Mouse (Mus musculus): ENCODE results near the gene Adprhl1. TPM values are rescaled to one million over a fixed set of nuclear protein-coding genes. Genes with fewer than 3 reads are reported as not detected.

The Adprhl1 gene
- polyA plus RNA-seq, 1 experiment from 2014 or later, result 0.31 TPM

GRCm38 (mm10) chr8:13267566-13267965, 13.6 kb upstream of the Adprhl1 start:
- no peak overlapping the region for H3K4me3 ChIP-seq (replicated peaks)
- no peaks in the 10 kb centered on the region for H3K27me3 ChIP-seq
- H3K4me2 ChIP-seq, result no peak overlapping the region
- WGBS, result 84% methylated on average over 2 of the region's 2 CpGs
- H3K4me1 ChIP-seq (replicated peaks), result no peaks in the 10 kb centered on the region
- H3K9ac ChIP-seq (replicated peaks), result no peak overlapping the region
- no peaks in the 10 kb centered on the region for H3K9me3 ChIP-seq
- no peak for ATAC-seq (ENCODE audit: insufficient number of reproducible peaks, insufficient read depth, low FRiP score, low TSS enrichment, low read depth)
- no peak overlapping the region for H3K27ac ChIP-seq
- peaks cover 45% of the 10 kb centered on the region for H3K36me3 ChIP-seq

DNA sequence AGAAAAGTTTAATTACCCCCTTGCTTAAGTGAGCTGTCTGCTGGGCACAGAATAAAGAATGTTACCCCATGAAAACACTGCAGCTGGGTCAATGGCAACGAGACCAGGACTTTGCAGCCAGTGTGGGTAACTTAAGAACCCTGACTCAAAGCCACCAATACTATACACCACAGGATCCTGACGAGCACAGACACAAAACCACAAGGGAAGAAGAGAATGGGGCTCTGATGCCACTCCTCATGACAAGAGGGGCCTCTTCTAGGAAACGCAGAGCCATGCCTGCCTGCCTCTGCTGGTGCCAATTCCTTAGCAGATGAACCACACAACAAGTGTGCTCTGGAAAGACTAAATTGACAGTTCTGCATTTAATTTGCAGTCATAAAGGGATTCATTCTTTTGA, 9.4 kb upstream of the Adprhl1 start:
- WGBS, result 74% methylated on average over 3 of the region's 3 CpGs
- Histone ChIP-seq H3K36me3 (peaks cover 33% of the 10 kb centered on the region), H3K9ac (replicated peaks) (no peak overlapping the region), H3K4me1 (replicated peaks) (no peaks in the 10 kb centered on the region), H3K27me3 (no peaks in the 10 kb centered on the region), H3K27ac (no peak overlapping the region), H3K4me3 (replicated peaks) (no peak overlapping the region), H3K9me3 (no peaks in the 10 kb centered on the region), H3K4me2 (no peak overlapping the region)
- ATAC-seq (ENCODE audit: insufficient number of reproducible peaks, insufficient read depth, low FRiP score, low TSS enrichment, low read depth), result no peak

GRCm38 (mm10) chr8:13253413-13253812, 549 bp downstream of the Adprhl1 start:
- Histone ChIP-seq H3K9me3 (no peaks in the 10 kb centered on the region), H3K4me1 (replicated peaks) (peaks cover 5% of the 10 kb centered on the region), H3K27me3 (peaks cover 9% of the 10 kb centered on the region; the same call in 1 of the 2 replicates), H3K27ac (no peak overlapping the region), H3K36me3 (peaks cover 24% of the 10 kb centered on the region), H3K4me2 (no peak overlapping the region), H3K9ac (replicated peaks) (no peak overlapping the region), H3K4me3 (replicated peaks) (no peak overlapping the region)
- ATAC-seq (ENCODE audit: insufficient number of reproducible peaks, insufficient read depth, low FRiP score, low TSS enrichment, low read depth), result no peak
- 73% methylated on average over 5 of the region's 5 CpGs for WGBS

- no peak for ATAC-seq (ENCODE audit: insufficient number of reproducible peaks, insufficient read depth, low FRiP score, low TSS enrichment, low read depth)
- WGBS, result 90% methylated on average over 13 of the region's 13 CpGs
- no peak overlapping the region for H3K27ac ChIP-seq
These were observed 1.1 kb downstream of the Adprhl1 start for GRCm38 (mm10) chr8:13252837-13253236.

DNA sequence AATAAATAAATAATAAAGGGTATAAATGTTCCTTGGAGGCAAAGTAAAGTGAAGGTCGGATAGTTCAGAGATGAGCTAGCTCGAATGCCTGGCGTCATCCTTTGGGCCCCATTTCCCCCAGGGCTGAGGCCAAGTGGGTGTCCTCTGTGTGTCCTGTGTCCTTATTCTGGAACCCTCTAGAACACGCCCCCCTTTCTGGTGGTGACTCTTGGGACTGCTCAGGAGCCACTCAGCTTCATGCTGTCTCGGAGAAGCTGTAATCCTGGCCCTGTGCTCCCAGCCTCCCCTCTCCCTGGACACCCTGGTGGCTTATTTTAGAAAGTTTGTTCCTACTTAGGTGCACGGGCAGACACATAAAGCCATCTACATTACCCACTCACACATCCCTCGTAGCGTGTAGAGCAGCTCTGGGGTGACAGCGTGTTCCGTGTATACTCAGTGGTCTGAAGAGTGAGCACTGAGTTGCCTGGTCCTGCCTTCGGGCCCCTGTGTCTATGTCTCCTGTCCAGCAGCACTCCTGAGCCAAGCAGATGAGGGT, 9.6 kb downstream of the Adprhl1 start:
- H3K36me3 ChIP-seq, result no peaks in the 10 kb centered on the region
- ATAC-seq (ENCODE audit: insufficient number of reproducible peaks, insufficient read depth, low FRiP score, low TSS enrichment, low read depth), result no peak
- no peak overlapping the region for H3K27ac ChIP-seq
- no peak overlapping the region for H3K9ac ChIP-seq (replicated peaks)
- H3K4me2 ChIP-seq, result no peak overlapping the region
- H3K27me3 ChIP-seq, result peaks cover 3% of the 10 kb centered on the region; the same call in 1 of the 2 replicates
- no peak overlapping the region for H3K4me3 ChIP-seq (replicated peaks)
- 86% methylated on average over 11 of the region's 11 CpGs for WGBS
- H3K9me3 ChIP-seq, result no peaks in the 10 kb centered on the region
- H3K4me1 ChIP-seq (replicated peaks), result no peaks in the 10 kb centered on the region

More at GRCm38 (mm10) chr8:13252837-13253236, 1.1 kb downstream of the Adprhl1 start:
- Histone ChIP-seq H3K4me3 (replicated peaks) (no peak overlapping the region), H3K9ac (replicated peaks) (no peak overlapping the region), H3K36me3 (peaks cover 18% of the 10 kb centered on the region), H3K27me3 (peaks cover 9% of the 10 kb centered on the region), H3K4me1 (replicated peaks) (peaks cover 5% of the 10 kb centered on the region), H3K9me3 (no peaks in the 10 kb centered on the region), H3K4me2 (no peak overlapping the region)

- WGBS, result 79% methylated on average over 10 of the region's 10 CpGs
- Histone ChIP-seq H3K4me1 (replicated peaks) (no peaks in the 10 kb centered on the region), H3K4me3 (replicated peaks) (no peak overlapping the region), H3K9me3 (no peaks in the 10 kb centered on the region), H3K27ac (no peak overlapping the region), H3K27me3 (no peaks in the 10 kb centered on the region; the same call in 1 of the 2 replicates), H3K4me2 (no peak overlapping the region), H3K9ac (replicated peaks) (no peak overlapping the region), H3K36me3 (no peaks in the 10 kb centered on the region)
- ATAC-seq (ENCODE audit: insufficient number of reproducible peaks, insufficient read depth, low FRiP score, low TSS enrichment, low read depth), result no peak
These were observed 10.7 kb downstream of the Adprhl1 start for GRCm38 (mm10) chr8:13242985-13243870.

DNA sequence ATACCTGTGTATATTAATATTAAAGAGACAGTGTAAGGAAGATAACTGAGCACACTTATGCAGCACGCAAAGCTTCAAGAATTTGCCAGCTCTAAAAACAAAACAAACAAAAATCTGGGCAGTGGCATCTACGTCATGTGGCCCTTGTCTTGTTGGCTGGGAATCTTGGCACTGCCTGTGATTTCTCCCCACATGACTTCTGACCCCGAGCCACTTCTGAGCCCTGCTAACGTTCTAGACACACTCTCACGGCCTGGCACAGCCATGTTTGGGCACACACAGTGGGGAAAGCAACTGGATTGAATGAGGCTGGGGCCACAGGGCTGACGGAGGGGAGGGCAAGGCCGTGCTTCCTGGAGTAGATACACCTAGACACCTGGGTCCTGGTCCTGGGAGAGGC, 13.3 kb downstream of the Adprhl1 start:
- Histone ChIP-seq H3K4me2 (no peak overlapping the region), H3K27me3 (no peaks in the 10 kb centered on the region), H3K9ac (replicated peaks) (no peak overlapping the region), H3K4me3 (replicated peaks) (no peak overlapping the region), H3K36me3 (no peaks in the 10 kb centered on the region), H3K9me3 (no peaks in the 10 kb centered on the region), H3K27ac (no peak overlapping the region), H3K4me1 (replicated peaks) (no peaks in the 10 kb centered on the region)
- 84% methylated on average over 7 of the region's 7 CpGs for WGBS
- ATAC-seq (ENCODE audit: insufficient number of reproducible peaks, insufficient read depth, low FRiP score, low TSS enrichment, low read depth), result no peak

- WGBS, result 83% methylated on average over 9 of the region's 9 CpGs
- H3K36me3 ChIP-seq, result no peaks in the 10 kb centered on the region
These were observed 13.9 kb downstream of the Adprhl1 start for GRCm38 (mm10) chr8:13240055-13240454.

GRCm38 (mm10) chr8:13234803-13235202, 19.2 kb downstream of the Adprhl1 start:
- no peaks in the 10 kb centered on the region for H3K9me3 ChIP-seq
- WGBS, result 88% methylated on average over 13 of the region's 13 CpGs
- ATAC-seq (ENCODE audit: insufficient number of reproducible peaks, insufficient read depth, low FRiP score, low TSS enrichment, low read depth), result no peak

More at GRCm38 (mm10) chr8:13240055-13240454, 13.9 kb downstream of the Adprhl1 start:
- Histone ChIP-seq H3K9ac (replicated peaks) (no peak overlapping the region), H3K4me2 (no peak overlapping the region), H3K27me3 (no peaks in the 10 kb centered on the region), H3K27ac (no peak overlapping the region), H3K4me3 (replicated peaks) (no peak overlapping the region), H3K4me1 (replicated peaks) (no peaks in the 10 kb centered on the region), H3K9me3 (no peaks in the 10 kb centered on the region)
- ATAC-seq (ENCODE audit: insufficient number of reproducible peaks, insufficient read depth, low FRiP score, low TSS enrichment, low read depth), result no peak

GRCm38 (mm10) chr8:13230471-13230870, 23.5 kb downstream of the Adprhl1 start:
- Histone ChIP-seq H3K4me1 (replicated peaks) (peaks cover 17% of the 10 kb centered on the region), H3K4me3 (replicated peaks) (no peak overlapping the region), H3K36me3 (no peaks in the 10 kb centered on the region), H3K27ac (no peak overlapping the region), H3K9me3 (no peaks in the 10 kb centered on the region), H3K4me2 (no peak overlapping the region), H3K27me3 (peaks cover 27% of the 10 kb centered on the region), H3K9ac (replicated peaks) (no peak overlapping the region)
- ATAC-seq (ENCODE audit: insufficient number of reproducible peaks, insufficient read depth, low FRiP score, low TSS enrichment, low read depth), result no peak
- WGBS, result 90% methylated on average over 4 of the region's 4 CpGs

More at GRCm38 (mm10) chr8:13234803-13235202, 19.2 kb downstream of the Adprhl1 start:
- no peak overlapping the region for H3K9ac ChIP-seq (replicated peaks)
- H3K27ac ChIP-seq, result no peak overlapping the region
- no peaks in the 10 kb centered on the region for H3K36me3 ChIP-seq
- H3K4me1 ChIP-seq (replicated peaks), result no peaks in the 10 kb centered on the region
- peaks cover 15% of the 10 kb centered on the region for H3K27me3 ChIP-seq
- no peak overlapping the region for H3K4me3 ChIP-seq (replicated peaks)
- no peak overlapping the region for H3K4me2 ChIP-seq

DNA sequence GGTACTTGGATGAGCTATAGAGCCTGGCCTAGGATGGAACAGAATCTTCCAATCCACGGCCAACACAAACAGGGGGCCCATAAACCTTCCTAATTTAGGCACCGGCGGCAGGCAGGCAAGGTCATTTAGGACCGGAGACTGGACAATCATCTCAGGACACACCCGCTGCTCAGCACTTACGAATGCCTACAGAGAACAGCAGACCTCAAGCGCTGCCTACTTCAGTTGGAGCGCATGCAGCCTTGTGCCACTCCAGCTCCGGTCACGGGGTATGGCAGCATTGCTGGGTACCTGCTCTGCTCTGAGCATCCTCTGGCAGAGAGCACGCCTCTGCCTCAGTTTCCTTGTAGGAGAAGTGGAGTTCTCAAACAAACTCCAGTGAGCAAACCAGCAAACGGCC, 24.2 kb downstream of the Adprhl1 start:
- Histone ChIP-seq H3K27me3 (peaks cover 29% of the 10 kb centered on the region), H3K4me1 (replicated peaks) (peaks cover 17% of the 10 kb centered on the region), H3K36me3 (no peaks in the 10 kb centered on the region), H3K9ac (replicated peaks) (no peak overlapping the region), H3K4me3 (replicated peaks) (no peak overlapping the region), H3K4me2 (0 out of 2 replicates have a peak overlapping the region, but pooled peaks have one; percentile 13), H3K27ac (0 out of 2 replicates have a peak overlapping the region, but pooled peaks have one; percentile 29), H3K9me3 (no peaks in the 10 kb centered on the region)
- WGBS, result 64% methylated on average over 12 of the region's 12 CpGs
- ATAC-seq (ENCODE audit: insufficient number of reproducible peaks, insufficient read depth, low FRiP score, low TSS enrichment, low read depth), result no peak
